Mouse (Mus musculus): ENCODE data around the gene Olfr49.

GRCm38 (mm10) chr14:54254670-54255202, 30.0 kb downstream of the Olfr49 start:
- TF ChIP-seq CTCF (IDR thresholded peaks at IDR 0.05; ENCODE audit: borderline replicate concordance, control insufficient read depth, extremely low read depth, insufficient read depth, low read length, poor library complexity) (no peak), POLR2A (IDR thresholded peaks at IDR 0.05; ENCODE audit: control insufficient read depth, extremely low read depth, insufficient read depth, low read length, poor library complexity) (no peak)

Measured in thymus, adult 2 months (tissue).